Mouse (Mus musculus) erythroblast, embryonic 14.5 days (primary cell): ENCODE data around the gene Sec31a.

Experiments
- GATA1 ChIP-seq: IDR thresholded peaks from 2 replicates; pipeline ENCODE4 v1.6.1; 2012; ENCODE audit warnings: low read length, inconsistent platforms, mixed read lengths
- TAL1 ChIP-seq: IDR thresholded peaks from 3 replicates; pipeline ENCODE4 v1.6.1; 2012; ENCODE audit warnings: low read length, inconsistent platforms, mixed read lengths

DNA sequence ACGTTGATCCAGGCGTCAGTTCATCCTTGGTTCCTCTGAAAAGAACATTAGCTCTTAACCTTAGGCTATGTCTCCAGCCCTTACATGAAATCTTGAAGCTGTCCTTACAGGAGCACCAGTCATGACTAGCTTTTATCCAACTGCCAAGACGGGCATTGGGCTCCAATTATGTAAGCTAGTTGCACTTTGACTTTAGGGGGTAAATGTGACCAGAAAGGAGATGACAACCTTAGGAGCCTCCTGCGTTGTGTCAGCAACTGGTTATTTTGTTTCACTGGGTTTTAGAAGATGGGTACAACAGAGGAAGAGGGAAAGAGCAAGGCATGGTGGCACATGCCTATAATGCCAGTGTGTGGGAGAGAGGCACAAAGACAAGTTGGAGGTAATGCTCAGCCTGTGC, 2.8 kb upstream of the Sec31a start:
- TF ChIP-seq GATA1 (no peak), TAL1 (no peak)
